Mouse (Mus musculus) cortical plate, adult 2 months (tissue): ENCODE results near the gene 1700008O03Rik. TPM values are rescaled to one million over a fixed set of nuclear protein-coding genes. Genes with fewer than 3 reads are reported as not detected.

Source experiments
- H3K27ac ChIP-seq: fragments of 200-500 bp; 2 replicates; pipeline ENCODE4 v1.5.1; 2012; ENCODE audit warnings: low read length, control low read depth, inconsistent platforms; ENCODE audit not compliant: insufficient read depth
- H3K4me1 ChIP-seq: fragments of 200-500 bp; 2 replicates; pipeline ENCODE4 v1.6.1; 2011; ENCODE audit warnings: low read length; ENCODE audit not compliant: control insufficient read depth, insufficient read depth
- H3K4me3 ChIP-seq: fragments of 200-500 bp; 2 replicates; pipeline ENCODE4 v1.5.1; 2011; ENCODE audit warnings: mild to moderate bottlenecking, low read length, control low read depth; ENCODE audit not compliant: insufficient read depth
- CTCF ChIP-seq: fragments of 200-500 bp; IDR thresholded peaks from 2 replicates; pipeline ENCODE4 v1.5.1; 2011; ENCODE audit warnings: mild to moderate bottlenecking, control low read depth, low read length; ENCODE audit not compliant: insufficient read depth; ENCODE audit errors: extremely low read depth
- POLR2A ChIP-seq: fragments of 200-500 bp; IDR thresholded peaks from 2 replicates; pipeline ENCODE4 v1.6.1; 2011; ENCODE audit warnings: mild to moderate bottlenecking, low read length, control low read depth; ENCODE audit not compliant: insufficient read depth; ENCODE audit errors: extremely low read depth
- polyA plus RNA-seq: library from polyadenylated mRNA; depleted of rRNA; stranded (reverse); fragments of >200 nt; gene quantifications from 2 replicates; pipeline ENCODE4 v1.2.3, GENCODE M21; 2012; rRNA removed

Gene 1700008O03Rik
- 3.7 and 4.3 TPM in 2 replicates for polyA plus RNA-seq

GRCm38 (mm10) chr7:44385720-44386119 is at the start of gene 1700008O03Rik:
TSS of gene 1700008O03Rik (minus strand) at chr7:44385820.
- no peak for TF ChIP-seq CTCF
- no peak for TF ChIP-seq POLR2A
- Histone ChIP-seq H3K4me1 (no peaks in the 10 kb centered on the region), H3K27ac (peak within 1 kb of the TSS; percentile 24; the same call in 1 of the 2 replicates), H3K4me3 (peak within 1 kb of the TSS; percentile 56)

GRCm38 (mm10) chr7:44434089-44434488 is 48.5 kb upstream of the 1700008O03Rik start:
- Histone ChIP-seq H3K27ac (no peak overlapping the region), H3K4me1 (peaks cover 13% of the 10 kb centered on the region), H3K4me3 (no peak overlapping the region)
- TF ChIP-seq CTCF (no peak), POLR2A (no peak)

- TF ChIP-seq POLR2A (no peak), CTCF (no peak)
- H3K27ac ChIP-seq = no peak overlapping the region
- no peak overlapping the region for H3K4me3 ChIP-seq
- peaks cover 13% of the 10 kb centered on the region for H3K4me1 ChIP-seq
Observed at GRCm38 (mm10) chr7:44433371-44433770, 47.8 kb upstream of the 1700008O03Rik start.

- Histone ChIP-seq H3K27ac (no peak overlapping the region), H3K4me1 (peaks cover 7% of the 10 kb centered on the region; the same call in 1 of the 2 replicates), H3K4me3 (no peak overlapping the region)
- TF ChIP-seq POLR2A (no peak), CTCF (no peak)
Observed at GRCm38 (mm10) chr7:44432550-44432949, 46.9 kb upstream of the 1700008O03Rik start.

GRCm38 (mm10) chr7:44429534-44430488 is 44.2 kb upstream of the 1700008O03Rik start:
- TF ChIP-seq POLR2A (peak; percentile 36; the same call in 1 of the 2 replicates), CTCF (no peak)
- Histone ChIP-seq H3K27ac (peak overlapping the region; percentile 80), H3K4me3 (peak overlapping the region; percentile 82), H3K4me1 (peaks cover 6% of the 10 kb centered on the region; the same call in 1 of the 2 replicates)

GRCm38 (mm10) chr7:44428968-44429521 is 43.4 kb upstream of the 1700008O03Rik start, which contains the start of gene Lrrc4b:
TSS of gene Lrrc4b (plus strand) at chr7:44429018.
- H3K4me3 ChIP-seq = peak within 1 kb of the TSS; percentile 82
- peak within 1 kb of the TSS; percentile 96 for H3K27ac ChIP-seq
- H3K4me1 ChIP-seq = peaks cover 6% of the 10 kb centered on the region; the same call in 1 of the 2 replicates
- TF ChIP-seq POLR2A (no peak), CTCF (no peak)

- Histone ChIP-seq H3K4me1 (peaks cover 6% of the 10 kb centered on the region; the same call in 1 of the 2 replicates), H3K27ac (peak overlapping the region; percentile 66; the same call in 1 of the 2 replicates), H3K4me3 (peak overlapping the region; percentile 82)
- TF ChIP-seq CTCF (no peak), POLR2A (no peak)
Observed at GRCm38 (mm10) chr7:44428171-44428950, 42.7 kb upstream of the 1700008O03Rik start.

GRCm38 (mm10) chr7:44427666-44428065 is 42.0 kb upstream of the 1700008O03Rik start:
- TF ChIP-seq POLR2A = no peak
- no peak for TF ChIP-seq CTCF
- peak overlapping the region; percentile 82; the same call in 1 of the 2 replicates for H3K4me3 ChIP-seq
- peaks cover 6% of the 10 kb centered on the region; the same call in 1 of the 2 replicates for H3K4me1 ChIP-seq
- H3K27ac ChIP-seq = no peak overlapping the region

GRCm38 (mm10) chr7:44413307-44413706 is 27.7 kb upstream of the 1700008O03Rik start:
- Histone ChIP-seq H3K27ac (no peak overlapping the region), H3K4me3 (no peak overlapping the region), H3K4me1 (no peaks in the 10 kb centered on the region)
- TF ChIP-seq CTCF (no peak), POLR2A (no peak)
